Mouse (Mus musculus) erythroblast, embryonic 14.5 days (primary cell): ENCODE measurements at regions not wholly inside any gene's neighbourhood (a gene's known extent, or its start where the extent isn't known, plus 50 kb on each side); places are given as distances from the start of the nearest gene placed in this dataset.

Experiments
- GATA1 ChIP-seq: IDR thresholded peaks from 2 replicates; pipeline ENCODE4 v1.6.1; 2012; ENCODE audit warnings: low read length, inconsistent platforms, mixed read lengths
- TAL1 ChIP-seq: IDR thresholded peaks from 3 replicates; pipeline ENCODE4 v1.6.1; 2012; ENCODE audit warnings: low read length, inconsistent platforms, mixed read lengths

DNA sequence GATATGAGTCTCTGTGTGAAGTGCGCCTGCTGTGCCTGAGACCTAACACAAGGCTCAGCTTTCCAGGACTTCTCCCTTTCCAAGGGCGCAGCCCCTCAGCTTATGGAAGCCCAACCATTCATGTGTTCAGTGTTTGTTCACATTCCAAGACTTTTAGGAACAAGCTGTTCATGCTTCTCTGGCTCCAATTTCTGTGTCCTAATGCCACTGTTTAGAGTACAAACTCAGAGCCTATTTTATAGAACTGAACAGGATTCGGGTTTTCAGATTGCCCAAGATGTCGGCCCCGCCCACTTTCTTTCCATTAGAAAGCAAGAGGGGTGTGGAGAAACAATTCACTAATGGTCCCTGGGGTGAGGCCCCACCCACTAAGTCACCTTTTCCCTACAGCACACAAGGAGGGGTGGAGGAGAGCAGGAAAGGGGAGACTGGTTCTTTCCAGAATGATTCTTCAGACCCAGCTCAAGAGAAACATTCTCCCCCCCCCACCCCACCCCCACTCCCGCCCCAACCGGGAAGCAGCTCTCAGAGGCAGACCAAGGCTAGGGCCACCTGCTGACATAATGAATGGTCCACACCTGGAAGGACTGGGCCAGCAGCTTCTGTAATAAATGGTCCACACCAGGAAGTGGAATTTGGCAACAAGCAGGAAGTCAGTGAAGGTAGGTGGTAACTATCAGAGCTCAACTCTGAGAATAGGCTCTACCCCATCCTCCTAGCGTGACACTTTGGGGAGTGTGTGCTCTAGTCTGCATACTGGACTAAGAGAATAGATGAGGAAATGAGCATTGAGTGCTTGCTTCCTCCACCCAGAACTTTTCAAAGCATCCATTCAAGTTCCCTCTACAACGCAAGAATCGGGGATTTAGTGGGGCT is 120.2 kb upstream of the Zfp648 start:
- TF ChIP-seq GATA1 (no peak), TAL1 (no peak)
